Mouse (Mus musculus): Measurements from ENCODE around the gene Ebf4. TPM values are rescaled to one million over a fixed set of nuclear protein-coding genes. Genes with fewer than 3 reads are reported as not detected.

Gene Ebf4
- polyA plus RNA-seq, 1 experiment from 2014 or later: 2.3 TPM

DNA sequence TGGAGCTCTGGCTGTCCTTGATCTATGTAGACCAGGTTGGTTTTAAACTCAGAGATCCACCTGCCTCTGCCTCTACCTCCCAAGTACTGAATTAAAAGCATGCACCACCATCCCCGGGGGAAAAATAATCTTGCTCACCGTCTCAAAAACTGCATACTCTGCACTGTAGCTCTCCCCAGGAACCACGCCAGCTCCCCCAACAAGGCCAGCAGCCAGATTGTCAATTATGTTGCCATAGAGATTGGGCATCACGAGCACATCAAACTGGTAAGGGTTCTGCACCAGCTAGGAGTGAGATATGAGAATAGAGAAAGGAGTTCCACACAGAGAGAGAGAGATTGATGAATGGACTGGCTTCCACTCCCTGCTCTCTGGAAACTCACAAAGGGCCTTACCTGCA is 14.2 kb upstream of the Ebf4 start:
- WGBS: 69% methylated on average over 4 of the region's 4 CpGs
- Histone ChIP-seq H3K4me3 (ENCODE audit: low read depth, low read length) (no peak overlapping the region), H3K36me3 (ENCODE audit: insufficient read depth) (peaks cover 61% of the 10 kb centered on the region), H3K4me1 (ENCODE audit: insufficient read depth) (peaks cover 7% of the 10 kb centered on the region; the same call in 1 of the 2 replicates), H3K9ac (no peak overlapping the region), H3K9me3 (ENCODE audit: low read depth, low read length) (no peaks in the 10 kb centered on the region), H3K4me2 (no peak overlapping the region), H3K27ac (ENCODE audit: low read depth) (no peak overlapping the region), H3K27me3 (ENCODE audit: insufficient read depth, low read length) (no peaks in the 10 kb centered on the region)
- no peak for DNase-seq
- ATAC-seq (ENCODE audit: insufficient read depth): no peak
- no peak for TF ChIP-seq CTCF (IDR thresholded peaks at IDR 0.05; ENCODE audit: low read depth)

DNA sequence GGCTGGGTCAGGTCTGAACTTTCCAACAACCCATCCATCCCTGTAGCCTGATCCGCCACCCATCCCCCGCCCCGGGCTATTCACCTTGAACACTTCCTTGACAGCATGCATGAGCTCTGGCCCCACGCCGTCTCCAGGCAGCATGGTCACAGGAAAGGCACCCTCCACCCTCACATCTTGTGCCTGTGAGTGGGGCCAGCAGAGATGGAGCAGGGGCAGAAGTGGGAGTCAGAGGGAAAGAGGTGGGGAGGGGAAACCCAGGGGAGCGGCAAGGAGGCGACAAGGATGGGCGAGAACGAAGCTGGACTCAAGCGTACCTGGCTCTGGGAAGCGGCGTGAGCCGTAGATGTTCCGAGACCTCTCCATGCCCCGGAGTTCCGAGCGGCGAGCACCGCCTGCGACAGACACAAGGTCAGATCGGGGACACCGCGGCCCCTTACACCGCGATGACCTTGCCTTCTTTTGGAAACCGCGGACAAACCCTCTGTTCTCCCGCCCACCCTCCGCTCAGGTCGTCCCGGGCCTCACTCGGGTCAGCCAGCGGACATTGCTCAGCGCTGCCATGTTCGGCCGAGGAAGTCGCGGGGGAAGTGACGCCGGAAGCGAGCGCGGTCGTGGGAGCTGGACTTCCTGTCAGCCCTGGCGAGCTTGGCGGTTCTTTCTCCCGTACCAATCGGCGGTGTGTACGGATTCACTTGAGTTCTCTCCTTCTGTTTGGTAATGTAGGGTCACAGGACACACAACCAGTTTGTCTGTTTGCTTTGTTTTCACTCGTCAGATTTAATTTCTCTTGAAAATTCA is 10.9 kb upstream of the Ebf4 start, which contains the start of gene Idh3b:
Gene Idh3b (minus strand): TSS at position 694 of the 801 bp plus-strand sequence.
- H3K4me3 ChIP-seq (ENCODE audit: low read depth, low read length): peak within 1 kb of the TSS; percentile 89
- ATAC-seq (ENCODE audit: insufficient read depth) (peak; percentile 91), DNase-seq (peak; percentile 95)
- H3K4me2 ChIP-seq: peak within 1 kb of the TSS; percentile 86
- WGBS: 0% methylated on average over 51 of the region's 51 CpGs
- H3K27me3 ChIP-seq (ENCODE audit: insufficient read depth, low read length): no peaks in the 10 kb centered on the region
- H3K9me3 ChIP-seq (ENCODE audit: low read depth, low read length): no peaks in the 10 kb centered on the region
- peak within 1 kb of the TSS; percentile 69; the same call in 1 of the 2 replicates for H3K27ac ChIP-seq (ENCODE audit: low read depth)
- 0 out of 2 replicates have a peak, but pooled peaks cover 6% of the 10 kb centered on the region for H3K4me1 ChIP-seq (ENCODE audit: insufficient read depth)
- peaks cover 31% of the 10 kb centered on the region for H3K36me3 ChIP-seq (ENCODE audit: insufficient read depth)
- H3K9ac ChIP-seq: peak within 1 kb of the TSS; percentile 82
- TF ChIP-seq CTCF (IDR thresholded peaks at IDR 0.05; ENCODE audit: low read depth): no peak

DNA sequence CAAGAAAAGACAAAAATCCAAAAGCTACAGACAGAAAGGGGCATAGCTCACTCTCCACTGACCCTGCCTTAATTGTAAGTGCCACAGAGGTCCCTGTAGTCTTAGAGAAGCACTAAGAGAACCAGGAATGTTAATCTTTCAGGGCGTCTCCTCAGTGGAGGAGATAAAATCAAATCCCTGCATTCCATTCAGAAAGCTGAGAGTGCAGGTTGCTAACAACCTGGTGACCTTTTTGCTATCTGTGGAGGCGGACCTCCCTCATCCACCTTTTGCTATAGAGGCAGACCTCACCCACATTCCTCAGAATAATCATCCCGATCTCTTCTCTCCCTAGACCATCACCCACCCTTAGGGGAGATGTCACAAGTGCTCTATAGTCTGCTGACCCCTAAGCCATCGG is 5.9 kb upstream of the Ebf4 start:
- no peak overlapping the region for H3K4me3 ChIP-seq (ENCODE audit: low read depth, low read length)
- H3K4me1 ChIP-seq (ENCODE audit: insufficient read depth): no peaks in the 10 kb centered on the region
- ATAC-seq (ENCODE audit: insufficient read depth) (no peak), DNase-seq (no peak)
- TF ChIP-seq CTCF (IDR thresholded peaks at IDR 0.05; ENCODE audit: low read depth): no peak
- no peak overlapping the region for H3K27ac ChIP-seq (ENCODE audit: low read depth)
- H3K9me3 ChIP-seq (ENCODE audit: low read depth, low read length): no peaks in the 10 kb centered on the region
- H3K36me3 ChIP-seq (ENCODE audit: insufficient read depth): no peaks in the 10 kb centered on the region
- WGBS: 48% methylated on average over 4 of the region's 4 CpGs
- H3K4me2 ChIP-seq: no peak overlapping the region
- no peak overlapping the region for H3K9ac ChIP-seq
- peaks cover 2% of the 10 kb centered on the region; the same call in 1 of the 2 replicates for H3K27me3 ChIP-seq (ENCODE audit: insufficient read depth, low read length)

- no peak overlapping the region for H3K4me2 ChIP-seq
- H3K9me3 ChIP-seq (ENCODE audit: low read depth, low read length): no peaks in the 10 kb centered on the region
- H3K36me3 ChIP-seq (ENCODE audit: insufficient read depth): no peaks in the 10 kb centered on the region
- no peak overlapping the region for H3K4me3 ChIP-seq (ENCODE audit: low read depth, low read length)
- peak; percentile 87 for DNase-seq
- peak; percentile 95 for TF ChIP-seq CTCF (IDR thresholded peaks at IDR 0.05; ENCODE audit: low read depth)
- no peak overlapping the region for H3K27ac ChIP-seq (ENCODE audit: low read depth)
- peaks cover 4% of the 10 kb centered on the region; the same call in 1 of the 2 replicates for H3K4me1 ChIP-seq (ENCODE audit: insufficient read depth)
- 5% methylated on average over 8 of the region's 8 CpGs for WGBS
- H3K27me3 ChIP-seq (ENCODE audit: insufficient read depth, low read length): peaks cover 19% of the 10 kb centered on the region
- ATAC-seq (ENCODE audit: insufficient read depth): peak; percentile 40; the same call in 1 of the 2 replicates
- no peak overlapping the region for H3K9ac ChIP-seq
These were observed 3.5 kb upstream of the Ebf4 start for GRCm38 (mm10) chr2:130291434-130291833.

DNA sequence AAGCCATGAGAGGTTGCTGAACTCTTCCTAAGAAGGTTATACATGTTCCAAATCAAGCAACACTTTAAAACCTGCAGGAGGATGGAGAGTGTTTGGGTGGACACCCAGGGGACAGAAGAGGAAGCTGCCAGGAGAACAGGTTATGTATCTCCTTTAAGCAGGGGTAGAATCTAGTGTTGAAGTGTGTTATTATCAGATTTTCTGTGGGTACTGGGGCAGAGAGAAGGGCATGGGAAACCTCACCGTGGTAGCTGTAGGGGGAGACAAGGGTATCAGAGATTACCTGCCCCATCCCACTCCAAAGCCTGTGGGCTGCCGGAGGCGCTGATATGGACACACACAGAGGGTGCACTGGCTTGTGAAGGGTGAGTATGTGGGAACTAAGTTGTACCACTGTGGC is 2.0 kb upstream of the Ebf4 start:
- peaks cover 24% of the 10 kb centered on the region for H3K27me3 ChIP-seq (ENCODE audit: insufficient read depth, low read length)
- no peak overlapping the region for H3K27ac ChIP-seq (ENCODE audit: low read depth)
- 57% methylated on average over 3 of the region's 3 CpGs for WGBS
- no peaks in the 10 kb centered on the region for H3K9me3 ChIP-seq (ENCODE audit: low read depth, low read length)
- H3K36me3 ChIP-seq (ENCODE audit: insufficient read depth): no peaks in the 10 kb centered on the region
- TF ChIP-seq CTCF (IDR thresholded peaks at IDR 0.05; ENCODE audit: low read depth): no peak
- no peak overlapping the region; the same call in 1 of the 2 replicates for H3K4me2 ChIP-seq
- ATAC-seq (ENCODE audit: insufficient read depth) (no peak), DNase-seq (no peak)
- no peak overlapping the region for H3K9ac ChIP-seq
- peaks cover 4% of the 10 kb centered on the region; the same call in 1 of the 2 replicates for H3K4me1 ChIP-seq (ENCODE audit: insufficient read depth)
- no peak overlapping the region for H3K4me3 ChIP-seq (ENCODE audit: low read depth, low read length)

- H3K4me1 ChIP-seq (ENCODE audit: insufficient read depth): peaks cover 4% of the 10 kb centered on the region; the same call in 1 of the 2 replicates
- 2% methylated on average over 4 of the region's 4 CpGs for WGBS
- no peak overlapping the region for H3K4me3 ChIP-seq (ENCODE audit: low read depth, low read length)
- peak; percentile 26; the same call in 1 of the 2 replicates for ATAC-seq (ENCODE audit: insufficient read depth)
- peak; percentile 46 for DNase-seq
- no peak for TF ChIP-seq CTCF (IDR thresholded peaks at IDR 0.05; ENCODE audit: low read depth)
- no peaks in the 10 kb centered on the region for H3K36me3 ChIP-seq (ENCODE audit: insufficient read depth)
- no peak overlapping the region for H3K27ac ChIP-seq (ENCODE audit: low read depth)
- H3K4me2 ChIP-seq: peak overlapping the region; percentile 4; the same call in 1 of the 2 replicates
- H3K9ac ChIP-seq: no peak overlapping the region
- H3K27me3 ChIP-seq (ENCODE audit: insufficient read depth, low read length): peaks cover 24% of the 10 kb centered on the region
- no peaks in the 10 kb centered on the region for H3K9me3 ChIP-seq (ENCODE audit: low read depth, low read length)
These were observed 1.5 kb upstream of the Ebf4 start for GRCm38 (mm10) chr2:130293486-130293885.

DNA sequence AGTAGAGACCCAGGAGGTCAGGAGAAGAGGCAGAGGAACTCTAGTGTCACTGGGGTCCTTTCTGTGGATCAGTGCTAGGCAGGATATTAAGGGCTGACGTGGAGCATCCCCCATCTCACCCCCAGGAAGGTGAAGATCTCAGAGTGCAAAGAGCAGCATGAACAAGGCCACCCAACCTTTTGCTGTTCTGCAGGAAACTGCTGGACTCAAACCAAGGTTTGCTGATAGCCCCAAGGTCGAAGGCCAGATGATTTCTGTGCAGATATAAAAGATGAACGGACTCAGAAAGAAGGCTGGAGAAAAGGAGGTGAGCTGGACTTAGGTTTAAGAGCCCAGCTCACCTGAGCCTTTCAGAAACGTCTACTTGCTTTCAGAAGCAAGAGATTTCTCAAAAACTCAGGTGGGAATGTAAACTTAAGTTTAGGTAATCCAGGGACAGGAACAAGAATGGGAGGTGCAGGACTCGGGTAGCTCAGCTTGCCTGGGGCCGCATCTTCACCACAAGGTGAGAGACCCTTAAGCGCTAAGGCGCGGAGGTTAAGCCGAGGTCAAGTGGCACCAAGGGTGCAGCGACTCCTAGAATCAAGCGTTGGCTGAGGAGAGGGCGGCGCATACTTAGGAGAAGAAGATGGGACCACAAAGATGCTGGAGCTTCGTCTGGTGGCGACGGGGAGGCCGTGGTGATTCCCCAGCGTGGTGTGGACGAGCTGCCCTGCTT is 592 bp upstream of the Ebf4 start:
- DNase-seq (no peak), ATAC-seq (ENCODE audit: insufficient read depth) (no peak)
- peaks cover 24% of the 10 kb centered on the region for H3K27me3 ChIP-seq (ENCODE audit: insufficient read depth, low read length)
- H3K4me2 ChIP-seq: peak overlapping the region; percentile 76
- no peak overlapping the region for H3K27ac ChIP-seq (ENCODE audit: low read depth)
- peaks cover 2% of the 10 kb centered on the region; the same call in 1 of the 2 replicates for H3K36me3 ChIP-seq (ENCODE audit: insufficient read depth)
- H3K4me3 ChIP-seq (ENCODE audit: low read depth, low read length): peak overlapping the region; percentile 71
- peaks cover 4% of the 10 kb centered on the region; the same call in 1 of the 2 replicates for H3K4me1 ChIP-seq (ENCODE audit: insufficient read depth)
- no peaks in the 10 kb centered on the region for H3K9me3 ChIP-seq (ENCODE audit: low read depth, low read length)
- H3K9ac ChIP-seq: peak overlapping the region; percentile 71
- WGBS: 6% methylated on average over 20 of the region's 20 CpGs
- TF ChIP-seq CTCF (IDR thresholded peaks at IDR 0.05; ENCODE audit: low read depth): no peak
